Mouse (Mus musculus) midbrain, embryonic 16.5 days (tissue): ENCODE measurements around the gene Nadk2. TPM values are rescaled to one million over a fixed set of nuclear protein-coding genes. Genes with fewer than 3 reads are reported as not detected.

ENCODE experiments used
- ATAC-seq: fragments of 200-750 bp; cut with Nextera tagmentation; 2 replicates; pipeline ENCODE4 v1.8.0; 2017; ENCODE audit warnings: moderate TSS enrichment
- H3K27ac ChIP-seq: fragments of 300-500 bp; sonication (generic); 2 replicates; pipeline ENCODE4 v1.5.1; 2014; ENCODE audit warnings: mild to moderate bottlenecking, low read length, mixed read lengths
- H3K27me3 ChIP-seq: fragments of 300-500 bp; sonication (generic); 2 replicates; pipeline ENCODE4 v1.6.1; 2014; ENCODE audit warnings: low read depth, low read length, mixed read lengths; ENCODE audit not compliant: control insufficient read depth, insufficient read depth
- H3K36me3 ChIP-seq: fragments of 300-500 bp; sonication (generic); 2 replicates; pipeline ENCODE4 v1.6.1; 2014; ENCODE audit warnings: mild to moderate bottlenecking, low read length, moderate library complexity, mixed read lengths; ENCODE audit not compliant: control insufficient read depth, insufficient read depth
- H3K4me1 ChIP-seq: fragments of 300-500 bp; sonication (generic); 2 replicates; pipeline ENCODE4 v1.6.1; 2014; ENCODE audit warnings: mild to moderate bottlenecking, low read length, mixed read lengths; ENCODE audit not compliant: control insufficient read depth, insufficient read depth
- H3K4me2 ChIP-seq: fragments of 300-500 bp; sonication (generic); 2 replicates; pipeline ENCODE4 v1.6.1; 2014; ENCODE audit warnings: mild to moderate bottlenecking, low read length, mixed read lengths
- H3K4me3 ChIP-seq: fragments of 300-500 bp; sonication (generic); 2 replicates; pipeline ENCODE4 v1.5.1; 2014; ENCODE audit warnings: low read depth, mild to moderate bottlenecking, low read length, moderate library complexity, mixed read lengths
- H3K9ac ChIP-seq: fragments of 300-500 bp; sonication (generic); 2 replicates; pipeline ENCODE4 v1.6.1; 2014; ENCODE audit warnings: low read depth, low read length, mixed read lengths
- H3K9me3 ChIP-seq: fragments of 300-500 bp; sonication (generic); replicated peaks from 2 replicates; pipeline ENCODE4 v1.6.1; 2014; ENCODE audit warnings: mild to moderate bottlenecking, low read length, mixed read lengths; ENCODE audit not compliant: control insufficient read depth, poor library complexity, severe bottlenecking
- WGBS: fragments of 180-500 bp; shearing (Covaris S2); extraction: QIAGEN DNeasy Blood & Tissue Kit; methylation state at CpG from one replicate; pipeline ENCODE4 v1.1.7; 2014; 5-methylcytosine and 5-hydroxymethylcytosine counted together
- polyA plus RNA-seq: library from polyadenylated mRNA; unstranded; fragments of >200 nt; fragmentation: Nextera tagmentation; extraction: Ambion mirVana; gene quantifications from 2 replicates; pipeline ENCODE4 v1.2.1, GENCODE M21; 2015

Nadk2 gene
- 27.8 and 28.2 TPM in 2 replicates for polyA plus RNA-seq

DNA sequence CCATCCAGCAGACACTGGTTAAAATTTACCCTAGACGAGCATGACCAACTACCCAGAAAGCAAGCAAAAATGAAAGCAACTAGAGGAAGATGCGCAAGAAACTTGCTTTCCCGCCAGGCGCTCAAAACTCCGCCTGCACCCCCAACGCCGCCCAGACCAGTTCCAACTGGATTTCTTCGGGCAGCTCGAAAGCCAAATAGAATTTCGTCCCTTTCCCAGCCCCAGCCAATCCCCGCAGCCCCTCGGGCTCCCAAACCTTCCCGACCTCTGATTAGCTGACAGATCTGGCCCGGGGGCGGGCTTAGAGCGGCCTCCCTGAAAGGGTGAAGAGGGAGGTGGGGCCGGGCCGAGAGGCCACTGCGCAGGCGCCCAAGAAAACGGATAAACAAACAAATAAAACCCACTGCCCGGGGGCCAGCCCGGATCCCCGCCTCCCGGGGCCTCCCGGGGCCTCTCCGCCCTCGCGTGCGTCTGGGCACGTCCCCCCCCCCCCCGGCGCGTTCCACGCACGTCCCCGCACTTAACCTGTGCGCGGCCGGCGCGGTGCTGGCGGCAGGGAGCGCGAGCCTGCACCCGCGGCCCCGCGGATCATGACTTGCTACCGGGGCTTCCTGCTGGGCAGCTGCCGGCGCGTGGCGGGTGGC, at the start of gene Nadk2:
Gene Nadk2, plus strand, starts transcription at position 349 of the 644 bp plus-strand sequence.
- peak within 1 kb of the TSS; percentile 92 for H3K9ac ChIP-seq
- peak within 1 kb of the TSS; percentile 68 for H3K4me2 ChIP-seq
- under 1% methylated on average over 48 of the region's 54 CpGs for WGBS
- no peaks in the 10 kb centered on the region for H3K9me3 ChIP-seq
- H3K36me3 ChIP-seq: no peaks in the 10 kb centered on the region
- H3K27me3 ChIP-seq: no peaks in the 10 kb centered on the region
- peak within 1 kb of the TSS; percentile 95 for H3K4me3 ChIP-seq
- H3K4me1 ChIP-seq: peaks cover 34% of the 10 kb centered on the region
- ATAC-seq: peak; percentile 99
- H3K27ac ChIP-seq: peak within 1 kb of the TSS; percentile 89

DNA sequence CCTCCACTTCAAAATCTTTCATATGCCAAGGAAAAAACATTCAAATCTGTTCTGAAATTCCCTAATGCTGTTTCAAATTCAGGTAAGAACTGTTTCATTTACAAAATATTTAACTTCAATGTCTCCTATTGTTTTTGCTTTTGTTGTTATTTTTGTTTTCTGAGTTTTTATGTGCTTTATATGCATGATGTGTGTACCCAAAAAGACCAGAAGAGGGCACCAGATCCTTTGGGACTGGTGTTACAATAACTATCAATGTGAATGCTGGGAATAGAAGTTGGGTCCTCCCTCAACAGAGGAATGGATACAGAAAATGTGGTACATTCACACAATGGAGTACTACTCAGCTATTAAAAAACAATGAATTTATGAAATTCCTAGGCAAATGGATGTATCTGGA, 15.4 kb upstream of the Nadk2 start:
- Histone ChIP-seq H3K9me3 (no peaks in the 10 kb centered on the region), H3K4me3 (no peak overlapping the region), H3K4me1 (no peaks in the 10 kb centered on the region), H3K9ac (no peak overlapping the region), H3K27me3 (no peaks in the 10 kb centered on the region), H3K4me2 (no peak overlapping the region), H3K27ac (no peak overlapping the region), H3K36me3 (no peaks in the 10 kb centered on the region)
- no peak for ATAC-seq

- Histone ChIP-seq H3K36me3 (no peaks in the 10 kb centered on the region), H3K4me3 (no peak overlapping the region), H3K27me3 (no peaks in the 10 kb centered on the region), H3K27ac (no peak overlapping the region), H3K9me3 (no peaks in the 10 kb centered on the region), H3K9ac (no peak overlapping the region), H3K4me2 (no peak overlapping the region), H3K4me1 (0 out of 2 replicates have a peak, but pooled peaks cover 2% of the 10 kb centered on the region)
- no peak for ATAC-seq
- 88% methylated on average over 2 of the region's 2 CpGs for whole genome bisulfite sequencing
Measured at GRCm38 (mm10) chr15:9059856-9060255, 11.2 kb upstream of the Nadk2 start.

- Histone ChIP-seq H3K4me3 (no peak overlapping the region), H3K4me2 (no peak overlapping the region), H3K27ac (0 out of 2 replicates have a peak overlapping the region, but pooled peaks have one; percentile 7), H3K9ac (no peak overlapping the region), H3K36me3 (no peaks in the 10 kb centered on the region), H3K9me3 (no peaks in the 10 kb centered on the region), H3K4me1 (0 out of 2 replicates have a peak, but pooled peaks cover 2% of the 10 kb centered on the region), H3K27me3 (no peaks in the 10 kb centered on the region)
- ATAC-seq: peak; percentile 95
- 35% methylated on average over 7 of the region's 7 CpGs for WGBS
Measured at GRCm38 (mm10) chr15:9061150-9061882, 9.7 kb upstream of the Nadk2 start.

DNA sequence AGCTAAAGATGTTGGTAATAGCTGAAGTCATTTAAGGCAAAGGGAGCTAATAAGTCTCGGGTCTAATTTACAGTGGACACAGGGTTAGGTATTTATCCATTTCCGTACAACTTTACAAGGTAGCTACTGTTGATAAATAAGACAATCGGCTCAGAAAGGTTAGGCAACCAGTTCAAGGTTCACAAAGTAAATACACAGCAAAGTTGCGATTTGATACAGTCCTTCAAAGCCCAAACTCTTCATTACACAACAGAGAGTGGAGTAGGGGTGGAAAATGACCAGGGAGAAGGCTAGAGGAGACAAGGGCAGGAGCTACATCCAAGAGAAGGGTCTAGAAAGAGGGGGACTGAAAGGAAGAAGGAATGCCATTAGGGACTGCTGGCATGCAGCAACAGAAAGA, 2.2 kb upstream of the Nadk2 start:
- no peaks in the 10 kb centered on the region for H3K9me3 ChIP-seq
- H3K27ac ChIP-seq: no peak overlapping the region
- no peak overlapping the region for H3K4me2 ChIP-seq
- peaks cover 22% of the 10 kb centered on the region for H3K4me1 ChIP-seq
- no peak overlapping the region for H3K9ac ChIP-seq
- H3K4me3 ChIP-seq: no peak overlapping the region
- no peak for ATAC-seq
- no peaks in the 10 kb centered on the region for H3K27me3 ChIP-seq
- 85% methylated on average over 4 of the region's 4 CpGs for WGBS
- H3K36me3 ChIP-seq: no peaks in the 10 kb centered on the region

DNA sequence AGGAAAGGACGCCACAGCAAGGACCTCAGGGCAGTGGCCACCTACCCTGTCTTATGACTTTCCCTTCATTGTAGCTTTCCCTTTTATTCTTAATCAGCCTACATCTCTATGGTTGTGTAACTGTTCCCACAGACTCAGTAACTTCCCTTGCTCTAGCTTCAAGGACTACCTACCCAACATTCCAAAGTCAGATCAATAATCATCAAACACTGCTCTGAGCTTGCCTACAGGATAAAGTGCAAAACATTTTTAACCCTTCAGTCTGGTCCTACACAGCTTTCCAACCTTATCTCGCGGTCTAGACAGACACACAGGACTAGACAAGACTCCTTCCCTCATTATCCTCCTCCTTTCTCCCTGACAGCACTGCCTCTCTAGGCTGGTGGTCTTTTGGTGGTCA, 707 bp upstream of the Nadk2 start:
- peak overlapping the region; percentile 89; the same call in 1 of the 2 replicates for H3K27ac ChIP-seq
- H3K4me1 ChIP-seq: peaks cover 30% of the 10 kb centered on the region
- H3K27me3 ChIP-seq: no peaks in the 10 kb centered on the region
- peak overlapping the region; percentile 92 for H3K9ac ChIP-seq
- peak overlapping the region; percentile 95 for H3K4me3 ChIP-seq
- peak; percentile 33; the same call in 1 of the 2 replicates for ATAC-seq
- WGBS: 3% methylated on average over 3 of the region's 3 CpGs
- H3K4me2 ChIP-seq: peak overlapping the region; percentile 68
- H3K9me3 ChIP-seq: no peaks in the 10 kb centered on the region
- H3K36me3 ChIP-seq: no peaks in the 10 kb centered on the region

- H3K36me3 ChIP-seq: no peaks in the 10 kb centered on the region
- under 1% methylated on average over 64 of the region's 66 CpGs for WGBS
- peak overlapping the region; percentile 68 for H3K4me2 ChIP-seq
- peak overlapping the region; percentile 95 for H3K4me3 ChIP-seq
- peak; percentile 75 for ATAC-seq
- H3K27me3 ChIP-seq: no peaks in the 10 kb centered on the region
- H3K9me3 ChIP-seq: no peaks in the 10 kb centered on the region
- H3K27ac ChIP-seq: peak overlapping the region; percentile 89
- peak overlapping the region; percentile 92 for H3K9ac ChIP-seq
- H3K4me1 ChIP-seq: peaks cover 34% of the 10 kb centered on the region
Measured at GRCm38 (mm10) chr15:9071556-9072544, 790 bp downstream of the Nadk2 start.

- H3K4me2 ChIP-seq: peak overlapping the region; percentile 68
- H3K27ac ChIP-seq: no peak overlapping the region
- 0 out of 2 replicates have a peak overlapping the region, but pooled peaks have one; percentile 92 for H3K9ac ChIP-seq
- H3K36me3 ChIP-seq: no peaks in the 10 kb centered on the region
- no peak for ATAC-seq
- 34% methylated on average over 5 of the region's 5 CpGs for WGBS
- H3K4me3 ChIP-seq: peak overlapping the region; percentile 95
- peaks cover 34% of the 10 kb centered on the region for H3K4me1 ChIP-seq
- H3K9me3 ChIP-seq: no peaks in the 10 kb centered on the region
- no peaks in the 10 kb centered on the region for H3K27me3 ChIP-seq
Measured at GRCm38 (mm10) chr15:9072630-9073029, 1.6 kb downstream of the Nadk2 start.
